Mouse (Mus musculus): ENCODE results near the gene BC048679. TPM values are rescaled to one million over a fixed set of nuclear protein-coding genes. Genes with fewer than 3 reads are reported as not detected.
A peak's percentile ranks its signal among the peaks of the same experiment; 100 is the strongest.
"Not testable (repeated sequence)": the region's sequence is repeated elsewhere in the genome, so short reads cannot be mapped to it uniquely, and the experiment has no call there.

The BC048679 gene
- polyA plus RNA-seq, 1 experiment from 2014 or later: not detected

GRCm38 (mm10) chr7:81478261-81478660 is 19.8 kb downstream of the BC048679 start:
- not testable (repeated sequence) for DNase-seq (ENCODE audit: low spot score)

- DNase-seq (ENCODE audit: low spot score): no peak
These were observed 21.2 kb downstream of the BC048679 start for GRCm38 (mm10) chr7:81476833-81477232.

DNA sequence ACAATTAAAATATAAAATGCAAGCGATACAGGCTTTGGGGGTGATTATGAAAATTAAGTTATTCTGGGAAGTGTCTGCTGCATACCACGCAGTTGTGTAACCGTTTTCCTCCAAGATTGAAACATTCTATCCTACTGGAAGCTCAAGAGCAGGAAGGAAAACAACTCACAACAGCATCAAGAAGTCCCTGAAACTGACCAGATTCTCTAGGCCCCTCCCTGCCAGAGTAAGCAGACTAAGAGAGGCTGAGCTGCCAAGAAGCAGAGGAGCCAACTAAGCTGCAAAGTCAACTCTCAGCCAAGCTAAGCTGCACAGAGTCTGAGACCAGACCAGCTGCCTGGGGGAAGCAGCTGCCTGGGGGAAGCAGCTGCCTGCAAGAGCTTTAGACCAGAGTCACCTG is 22.9 kb downstream of the BC048679 start:
- DNase-seq (ENCODE audit: low spot score): no peak

- no peak for DNase-seq (ENCODE audit: low spot score)
These were observed 33.1 kb downstream of the BC048679 start for GRCm38 (mm10) chr7:81464906-81465450.

DNA sequence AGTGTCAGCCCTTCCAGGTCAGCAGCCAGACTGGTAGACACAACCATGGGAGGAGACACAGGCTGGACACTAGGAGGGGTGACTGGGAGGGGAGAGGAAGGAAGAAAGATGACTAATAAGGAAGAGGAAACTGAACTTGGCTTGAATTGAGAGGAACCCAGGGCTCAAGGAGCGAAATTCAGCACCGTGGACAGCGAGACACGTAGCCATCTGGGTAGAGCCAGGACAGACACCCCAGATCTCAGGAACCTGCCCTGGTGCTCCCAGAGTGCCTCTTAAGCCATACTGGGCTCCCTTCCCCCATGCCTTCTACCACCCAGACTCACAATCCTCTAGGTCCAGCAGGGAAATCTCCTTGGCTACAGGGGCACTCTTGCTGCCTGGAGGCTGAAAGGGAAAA is 34.0 kb downstream of the BC048679 start:
- peak; percentile 40 for DNase-seq (ENCODE audit: low spot score)

DNA sequence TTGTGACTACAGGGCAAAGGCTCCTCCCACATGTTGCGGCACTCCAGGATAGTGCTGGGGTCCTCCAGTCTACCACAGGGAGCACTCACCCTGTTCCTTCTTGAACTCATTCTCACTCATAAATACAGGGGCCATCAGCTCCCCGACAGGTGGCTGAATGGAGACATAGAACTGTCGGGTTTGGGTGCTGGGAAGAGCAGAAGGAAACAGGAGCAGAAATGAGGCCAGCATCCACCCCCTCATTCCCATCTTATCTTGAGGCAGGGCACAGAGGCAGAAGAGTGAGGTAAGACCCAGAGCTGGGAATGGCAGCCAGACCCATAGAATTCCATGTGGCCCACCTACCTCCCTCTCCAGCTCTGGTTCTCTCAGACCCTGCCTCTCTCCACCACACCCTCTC is 35.3 kb downstream of the BC048679 start:
- no peak for DNase-seq (ENCODE audit: low spot score)

GRCm38 (mm10) chr7:81455155-81455651 is 42.9 kb downstream of the BC048679 start, which contains the start of gene Cpeb1:
TSS of gene Cpeb1 (minus strand) at chr7:81455465.
- no peak for DNase-seq (ENCODE audit: low spot score)

DNA sequence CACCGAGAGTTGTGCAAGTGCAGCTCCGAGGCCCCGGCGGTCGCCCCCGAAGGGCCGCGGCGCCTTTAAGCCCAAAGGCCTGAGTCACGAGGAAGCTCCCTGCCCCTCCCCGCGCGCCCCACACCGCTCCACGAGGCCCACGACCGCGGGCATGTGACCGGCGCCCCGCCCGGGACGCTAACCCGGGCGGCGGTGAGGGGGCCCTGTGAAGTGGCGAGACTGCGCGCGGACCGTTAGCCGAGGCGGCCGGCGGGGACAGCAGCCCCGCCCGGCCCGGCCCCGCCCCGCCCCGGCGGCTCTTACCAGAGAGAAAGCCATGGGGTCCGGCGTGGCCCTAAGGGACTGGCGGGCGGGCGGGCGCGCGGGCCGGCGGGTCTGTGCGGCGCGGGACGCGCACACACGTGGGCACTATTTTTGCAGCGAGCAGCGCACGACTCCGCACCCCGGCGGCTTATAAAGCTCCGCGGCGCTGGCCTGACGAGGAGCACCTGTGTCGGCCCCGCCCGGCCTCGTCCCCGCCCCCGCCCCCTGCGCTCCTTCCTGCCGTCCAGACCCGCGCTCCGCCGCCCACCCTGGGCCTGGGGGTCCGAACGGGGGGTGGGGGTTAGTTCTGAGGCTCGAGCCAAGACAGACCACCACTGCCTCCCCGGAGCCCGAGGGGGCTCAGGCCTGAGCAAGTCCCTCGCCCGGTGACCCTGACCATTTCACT is 43.6 kb downstream of the BC048679 start:
- no peak for DNase-seq (ENCODE audit: low spot score)

DNA sequence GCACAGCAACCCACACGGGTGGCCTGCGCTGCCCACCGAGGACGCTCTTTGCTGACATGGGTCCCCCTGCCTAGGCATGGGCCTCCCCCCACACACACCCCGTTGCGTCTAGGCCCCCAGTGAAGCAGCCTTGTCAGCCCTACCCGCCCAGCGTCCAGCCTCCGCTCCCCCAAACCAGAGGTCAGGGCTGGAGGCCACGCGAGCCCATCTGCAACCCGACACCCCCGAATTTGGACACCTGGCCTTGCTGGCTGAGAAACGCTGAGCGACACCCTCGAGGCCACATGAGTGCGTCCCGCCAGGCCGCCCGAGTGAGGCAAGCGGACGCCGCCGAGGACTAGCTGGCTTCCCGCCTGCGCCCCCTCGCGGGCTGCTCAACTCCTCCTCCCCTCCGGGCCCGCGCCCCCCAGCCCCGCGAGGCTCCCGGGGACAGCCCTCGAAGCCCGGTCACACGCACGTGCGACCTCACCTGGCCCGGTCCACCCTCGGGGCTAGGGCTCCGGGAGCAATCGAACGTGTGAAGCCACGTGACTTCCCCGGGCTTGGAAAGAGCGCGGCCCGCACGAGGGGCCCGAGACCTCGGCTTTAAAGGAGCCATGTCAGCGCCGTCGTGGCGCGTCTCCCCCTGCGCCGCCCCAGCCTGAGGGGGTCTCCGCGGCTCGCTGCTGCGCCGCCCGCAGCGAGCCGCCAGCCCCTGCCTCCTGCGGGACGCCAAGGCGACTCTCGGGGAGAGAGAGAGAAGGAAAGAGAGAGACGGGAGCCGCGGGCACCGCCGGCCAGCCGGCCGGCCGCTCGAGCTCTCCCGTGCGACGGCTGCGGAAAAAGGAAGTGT is 44.4 kb downstream of the BC048679 start:
- peak; percentile 43 for DNase-seq (ENCODE audit: low spot score)

DNA sequence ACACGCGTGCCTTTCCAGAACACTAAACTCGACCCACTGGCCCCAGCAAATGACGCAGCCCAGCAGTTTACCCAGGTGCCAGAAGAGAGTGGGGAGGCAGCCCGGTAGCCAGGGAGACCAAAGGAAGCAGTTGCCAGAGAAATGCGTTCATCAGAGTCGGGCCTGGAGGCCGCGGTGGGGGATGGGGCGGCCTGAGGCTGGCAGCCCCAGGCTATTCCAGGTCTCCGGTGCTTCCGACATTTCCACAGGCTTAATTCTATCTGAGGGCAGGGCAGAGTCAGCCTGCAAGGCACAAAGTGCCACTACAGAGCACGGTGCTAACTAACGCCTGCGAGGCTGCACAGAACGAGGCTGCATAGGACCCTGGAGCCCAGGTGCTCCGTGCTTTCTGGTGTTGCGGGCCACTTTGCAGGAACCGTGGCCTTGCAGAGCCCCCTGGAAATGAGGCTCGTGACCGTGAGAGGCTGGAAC is 45.1 kb downstream of the BC048679 start:
- no peak for DNase-seq (ENCODE audit: low spot score)

MicroRNAs within 50 kb of the gene (microRNA counts, 519-probe panel; counts per million panel counts)
- microRNA mmu-miR-1839-3p: 473 counts per million, percentile 71 among the panel's probes with 10 or more counts
- microRNA mmu-miR-1839-5p: 3,978 counts per million, percentile 79 among the panel's probes with 10 or more counts

Other genes with a start within 250 kb of the BC048679 start
- gene Rps17, start 153.0 kb downstream of the BC048679 start, polyA plus RNA-seq (2015; fragmentation: Nextera tagmentation; extraction: Ambion mirVana): 1,759 and 1,761 TPM in 2 replicates
- gene Cpeb1, start 42.8 kb downstream of the BC048679 start, polyA plus RNA-seq (2015; fragmentation: Nextera tagmentation; extraction: Ambion mirVana): 10.0 and 12.2 TPM in 2 replicates
- gene Ap3b2, start 4.4 kb downstream of the BC048679 start, polyA plus RNA-seq (2015; fragmentation: Nextera tagmentation; extraction: Ambion mirVana): 0.35 and 0.57 TPM in 2 replicates
- 0.73 and 0.87 TPM in 2 replicates for gene Fsd2, start 68.7 kb upstream of the BC048679 start, polyA plus RNA-seq (2015; fragmentation: Nextera tagmentation; extraction: Ambion mirVana)
- gene Whamm, start 73.0 kb upstream of the BC048679 start, polyA plus RNA-seq (2015; fragmentation: Nextera tagmentation; extraction: Ambion mirVana): 7.2 and 8.3 TPM in 2 replicates
- gene Homer2, start 209.2 kb upstream of the BC048679 start, polyA plus RNA-seq (2015; fragmentation: Nextera tagmentation; extraction: Ambion mirVana): 0.95 and 1.5 TPM in 2 replicates